Mouse (Mus musculus): ENCODE data around the gene Ruvbl2.

Ruvbl2 gene

GRCm38 (mm10) chr7:45465549-45465948, 27.7 kb upstream of the Ruvbl2 start:
- POLR2A ChIA-PET = interaction anchor here (0.6 to 7.3 kb wide), 124 partner anchors 8 to 650 kb away, joined by 3 to 97 read pairs (median 5); partner anchors contain the start of genes Gys1 (in 3 of the 4), Plekha4 (in 3 of the 4), Ppp1r15a (in 3 of the 4) and Snrnp70 (in 3 of the 4)
- CTCF ChIA-PET = interaction anchor here (0.5 to 3.7 kb wide), 22 partner anchors 9 to 217 kb away, joined by 3 to 17 read pairs (median 3); partner anchors contain the start of genes Gys1 (in 2 of the 4), Kcna7 (in 1 of the 4), Ntf5 (in 1 of the 4) and Plekha4 (in 1 of the 4)

GRCm38 (mm10) chr7:45465112-45465511, 27.2 kb upstream of the Ruvbl2 start:
- POLR2A ChIA-PET = interaction anchor here (0.6 to 7.3 kb wide), 110 partner anchors 8 to 1127 kb away, joined by 3 to 97 read pairs (median 6); partner anchors contain the start of genes Plekha4 (in 3 of the 4), Ppp1r15a (in 3 of the 4), Snrnp70 (in 3 of the 4) and Bcat2 (in 2 of the 4)
- CTCF ChIA-PET = interaction anchor here (0.5 to 3.7 kb wide), 18 partner anchors 8 to 217 kb away, joined by 3 to 17 read pairs (median 3); partner anchors contain the start of genes Gys1 (in 1 of the 4), Kcna7 (in 1 of the 4), Plekha4 (in 1 of the 4) and Ppp1r15a (in 1 of the 4)

GRCm38 (mm10) chr7:45463987-45464778, 26.3 kb upstream of the Ruvbl2 start:
- ChIA-PET POLR2A (interaction anchor here in 3 of 4 experiments (0.6 to 7.3 kb wide), 56 partner anchors 7 to 1126 kb away, joined by 3 to 97 read pairs (median 5); partner anchors contain the start of genes Bcat2 (in 2 of the 3), Gys1 (in 2 of the 3), Nucb1 (in 2 of the 3) and Plekha4 (in 2 of the 3)), CTCF (interaction anchor here in 2 of 4 experiments (1.0 to 3.7 kb wide), 3 partner anchors 13 to 16 kb away, joined by 3 to 17 read pairs (median 5); no protein-coding TSS in a partner anchor)

GRCm38 (mm10) chr7:45462868-45463267, 25.0 kb upstream of the Ruvbl2 start:
- POLR2A ChIA-PET = interaction anchor here in 3 of 4 experiments (0.6 to 7.3 kb wide), 60 partner anchors 8 to 872 kb away, joined by 3 to 97 read pairs (median 6); partner anchors contain the start of genes Bcat2 (in 2 of the 3), Dhdh (in 2 of the 3), Gys1 (in 2 of the 3) and Nucb1 (in 2 of the 3)
- CTCF ChIA-PET = interaction anchor here in 3 of 4 experiments (0.7 to 1.2 kb wide), 4 partner anchors 14 to 186 kb away, joined by 3 to 5 read pairs (median 3); partner anchors contain the start of gene Ruvbl2 (in 1 of the 3)

- ChIA-PET CTCF (interaction anchor here in 2 of 4 experiments (0.6 to 1.2 kb wide), 4 partner anchors 8 to 52 kb away, joined by 3 to 8 read pairs (median 4); partner anchors contain the start of gene Ruvbl2 (in 1 of the 2)), POLR2A (interaction anchor here in 3 of 4 experiments (0.5 to 7.3 kb wide), 63 partner anchors 8 to 872 kb away, joined by 3 to 97 read pairs (median 5); partner anchors contain the start of genes Bcat2 (in 2 of the 3), Gys1 (in 2 of the 3), Nucb1 (in 2 of the 3) and Plekha4 (in 2 of the 3))
These were observed 24.4 kb upstream of the Ruvbl2 start for GRCm38 (mm10) chr7:45462325-45462724.

GRCm38 (mm10) chr7:45461781-45462180, 23.9 kb upstream of the Ruvbl2 start:
- ChIA-PET CTCF (interaction anchor here in 2 of 4 experiments (0.6 to 1.2 kb wide), 4 partner anchors 9 to 52 kb away, joined by 3 to 8 read pairs (median 4); partner anchors contain the start of gene Ruvbl2 (in 1 of the 2)), POLR2A (interaction anchor here in 3 of 4 experiments (0.5 to 7.3 kb wide), 72 partner anchors 9 to 871 kb away, joined by 3 to 97 read pairs (median 4); partner anchors contain the start of genes Bcat2 (in 2 of the 3), Gys1 (in 2 of the 3), Plekha4 (in 2 of the 3) and Ppp1r15a (in 2 of the 3))

- POLR2A ChIA-PET = interaction anchor here (0.5 to 7.3 kb wide), 70 partner anchors 9 to 855 kb away, joined by 3 to 97 read pairs (median 4); partner anchors contain the start of genes Gys1 (in 3 of the 4), Bcat2 (in 2 of the 4), Plekha4 (in 2 of the 4) and Ppp1r15a (in 2 of the 4)
- CTCF ChIA-PET = interaction anchor here in 2 of 4 experiments (0.5 to 1.2 kb wide), 4 partner anchors 9 to 27 kb away, joined by 3 to 4 read pairs (median 4); partner anchors contain the start of gene Gys1 (in 1 of the 2)
These were observed 23.4 kb upstream of the Ruvbl2 start for GRCm38 (mm10) chr7:45461326-45461725.

- ChIA-PET POLR2A (interaction anchor here (0.6 to 7.3 kb wide), 52 partner anchors 9 to 854 kb away, joined by 3 to 97 read pairs (median 5); partner anchors contain the start of genes Gys1 (in 3 of the 4), Bcat2 (in 2 of the 4), Plekha4 (in 2 of the 4) and Ppp1r15a (in 2 of the 4)), CTCF (interaction anchor here in 2 of 4 experiments (0.5 to 1.0 kb wide), 2 partner anchors 11 to 27 kb away, joined by 3 to 4 read pairs; partner anchors contain the start of gene Gys1 (in 1 of the 2))
These were observed 23.0 kb upstream of the Ruvbl2 start for GRCm38 (mm10) chr7:45460860-45461314.

- ChIA-PET CTCF (interaction anchor here in 3 of 4 experiments (0.6 to 1.0 kb wide), 3 partner anchors 13 to 26 kb away, joined by 3 read pairs; partner anchors contain the start of gene Gys1 (in 2 of the 3)), POLR2A (interaction anchor here (0.6 to 7.3 kb wide), 263 partner anchors 8 to 753 kb away, joined by 3 to 102 read pairs (median 5); partner anchors contain the start of genes Gys1 (in 3 of the 4), Plekha4 (in 3 of the 4), Ppfia3 (in 3 of the 4) and Ppp1r15a (in 3 of the 4))
These were observed 22.5 kb upstream of the Ruvbl2 start for GRCm38 (mm10) chr7:45460377-45460776.

- ChIA-PET POLR2A (interaction anchor here (0.6 to 4.7 kb wide), 240 partner anchors 8 to 752 kb away, joined by 3 to 102 read pairs (median 5); partner anchors contain the start of genes Plekha4 (in 4 of the 4), Ppp1r15a (in 4 of the 4), Gys1 (in 3 of the 4) and Ppfia3 (in 3 of the 4)), CTCF (interaction anchor here in 2 of 4 experiments (0.6 to 1.0 kb wide), 2 partner anchors 12 to 25 kb away, joined by 3 read pairs; partner anchors contain the start of gene Gys1 (in 1 of the 2))
These were observed 21.8 kb upstream of the Ruvbl2 start, which contains the start of gene Ftl1 for GRCm38 (mm10) chr7:45459564-45460140. Gene Ftl1 (minus strand): TSS chr7:45459884.

- ChIA-PET POLR2A (interaction anchor here (0.6 to 4.7 kb wide), 192 partner anchors 7 to 529 kb away, joined by 3 to 102 read pairs (median 6); partner anchors contain the start of genes Plekha4 (in 4 of the 4), Ppp1r15a (in 4 of the 4), Bax (in 3 of the 4) and Dhdh (in 3 of the 4)), CTCF (interaction anchor here in 2 of 4 experiments (1.0 kb wide), 2 partner anchors 24 to 55 kb away, joined by 3 read pairs; partner anchors contain the start of gene Gys1 (in 1 of the 2))
These were observed 21.1 kb upstream of the Ruvbl2 start for GRCm38 (mm10) chr7:45458748-45459563.

GRCm38 (mm10) chr7:45457204-45458060, 19.5 kb upstream of the Ruvbl2 start:
- CTCF ChIA-PET = interaction anchor here (0.5 to 1.5 kb wide), 13 partner anchors 8 to 261 kb away, joined by 3 to 10 read pairs (median 4); partner anchors contain the start of genes Gys1 (in 1 of the 4) and Sphk2 (in 1 of the 4)

GRCm38 (mm10) chr7:45456721-45457203, 18.9 kb upstream of the Ruvbl2 start:
- ChIA-PET POLR2A (interaction anchor here (0.5 to 4.7 kb wide), 139 partner anchors 8 to 1103 kb away, joined by 3 to 102 read pairs (median 4); partner anchors contain the start of genes Bax (in 3 of the 4), Gys1 (in 3 of the 4), Ntf5 (in 3 of the 4) and Ruvbl2 (in 3 of the 4)), CTCF (interaction anchor here (0.6 to 1.5 kb wide), 20 partner anchors 9 to 261 kb away, joined by 3 to 13 read pairs (median 4); partner anchors contain the start of genes Gys1 (in 2 of the 4), Ruvbl2 (in 2 of the 4) and Sphk2 (in 1 of the 4))

More at GRCm38 (mm10) chr7:45457204-45458060, 19.5 kb upstream of the Ruvbl2 start:
- POLR2A ChIA-PET = interaction anchor here (0.5 to 4.7 kb wide), 133 partner anchors 8 to 600 kb away, joined by 3 to 102 read pairs (median 5); partner anchors contain the start of genes Bax (in 3 of the 4), Fam83e (in 3 of the 4), Gys1 (in 3 of the 4) and Ruvbl2 (in 3 of the 4)
